Mouse (Mus musculus): ENCODE data around the gene Agpat2. TPM values are rescaled to one million over a fixed set of nuclear protein-coding genes. Genes with fewer than 3 reads are reported as not detected.

Gene Agpat2
- total RNA-seq, 2 experiments from 2014 or later, result 12.1 to 19.0 TPM

GRCm38 (mm10) chr2:26578369-26578768, 25.8 kb downstream of the Agpat2 start:
- no peak for DNase-seq (ENCODE audit: low spot score in 2 of 2)

DNA sequence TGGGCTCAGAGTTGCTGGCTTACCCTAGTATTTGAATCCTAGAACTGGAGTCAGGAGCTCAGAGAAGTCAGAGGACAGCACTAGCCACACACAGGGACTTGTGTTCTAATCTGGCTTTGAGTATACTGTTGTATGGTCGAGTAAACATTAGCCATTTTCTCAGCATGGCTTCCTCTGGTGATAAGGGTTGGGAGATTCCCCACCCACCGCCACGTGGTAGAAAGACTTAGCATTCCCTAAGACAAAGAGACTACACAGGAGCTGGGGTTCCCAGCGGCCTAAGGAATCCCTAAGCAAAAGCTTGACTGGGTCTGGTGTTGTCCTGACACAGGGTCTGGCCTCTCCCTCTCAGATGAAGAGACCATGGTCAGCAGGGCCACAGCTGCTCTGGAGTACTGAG, 27.8 kb downstream of the Agpat2 start:
- no peak for DNase-seq (ENCODE audit: low spot score in 2 of 2)

DNA sequence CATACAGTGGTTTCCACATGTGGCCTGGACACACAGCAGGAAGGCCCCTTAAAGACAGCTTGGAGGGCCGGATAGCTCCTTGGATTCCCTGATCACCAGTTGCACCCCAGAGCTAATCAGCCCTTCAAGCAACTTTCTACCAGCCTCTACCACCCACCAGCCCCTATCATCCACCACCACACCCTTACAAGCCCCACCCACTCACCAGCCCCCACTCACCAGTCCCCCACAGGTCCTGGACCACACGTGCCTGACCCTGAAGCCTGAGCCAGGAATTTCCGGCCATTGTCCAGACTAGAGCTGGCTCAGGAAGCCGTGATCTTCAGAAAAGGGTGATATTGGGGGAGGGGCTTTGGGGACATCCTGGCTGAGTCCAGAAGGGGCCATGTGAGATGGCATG, 28.4 kb downstream of the Agpat2 start:
- no peak for DNase-seq (ENCODE audit: low spot score in 2 of 2)

GRCm38 (mm10) chr2:26575378-26575777, 28.8 kb downstream of the Agpat2 start:
- DNase-seq (ENCODE audit: low spot score in 2 of 2), result no peak

- DNase-seq (ENCODE audit: low spot score in 2 of 2), result no peak
Observed at GRCm38 (mm10) chr2:26574862-26575261, 29.4 kb downstream of the Agpat2 start.

- DNase-seq (ENCODE audit: low spot score in 2 of 2), result no peak
Observed at GRCm38 (mm10) chr2:26573807-26574206, 30.4 kb downstream of the Agpat2 start.

GRCm38 (mm10) chr2:26573396-26573795, 30.8 kb downstream of the Agpat2 start:
- DNase-seq (ENCODE audit: low spot score in 2 of 2), result peak in 1 of 2 experiments; percentile 64

- DNase-seq (ENCODE audit: low spot score in 2 of 2), result no peak
Observed at GRCm38 (mm10) chr2:26571826-26572225, 32.4 kb downstream of the Agpat2 start.

DNA sequence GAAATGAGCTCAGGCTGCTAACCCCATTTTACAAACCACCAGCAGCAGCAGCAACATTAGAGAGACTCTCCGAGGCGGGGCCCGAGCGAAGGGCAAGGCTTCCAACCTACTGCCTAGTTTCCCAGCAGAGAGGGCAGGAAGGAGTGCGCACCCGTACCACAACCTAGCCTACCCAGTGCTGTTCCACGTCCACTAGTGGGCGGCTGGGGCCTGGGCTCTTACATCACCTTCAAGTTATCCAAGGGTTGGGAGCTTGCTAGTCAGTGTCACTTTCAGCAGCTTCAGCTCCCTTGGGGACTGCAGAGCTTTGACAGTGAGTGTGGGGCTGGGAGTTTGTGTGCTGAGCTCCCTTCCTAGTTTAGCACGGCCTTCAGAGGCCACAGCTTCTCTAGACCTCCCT, 32.8 kb downstream of the Agpat2 start:
- DNase-seq (ENCODE audit: low spot score in 2 of 2), result no peak

- DNase-seq (ENCODE audit: low spot score in 2 of 2), result peak in 1 of 2 experiments; percentile 65
Observed at GRCm38 (mm10) chr2:26570034-26570433, 34.2 kb downstream of the Agpat2 start.

GRCm38 (mm10) chr2:26566221-26566620, 38.0 kb downstream of the Agpat2 start:
- peak in 1 of 2 experiments; percentile 61 for DNase-seq (ENCODE audit: low spot score in 2 of 2)

- peak in 1 of 2 experiments; percentile 10 for DNase-seq (ENCODE audit: low spot score in 2 of 2)
Observed at GRCm38 (mm10) chr2:26561351-26562016, 42.7 kb downstream of the Agpat2 start.

GRCm38 (mm10) chr2:26560506-26560905, 43.7 kb downstream of the Agpat2 start:
- peak in 1 of 2 experiments; percentile 11 for DNase-seq (ENCODE audit: low spot score in 2 of 2)

DNA sequence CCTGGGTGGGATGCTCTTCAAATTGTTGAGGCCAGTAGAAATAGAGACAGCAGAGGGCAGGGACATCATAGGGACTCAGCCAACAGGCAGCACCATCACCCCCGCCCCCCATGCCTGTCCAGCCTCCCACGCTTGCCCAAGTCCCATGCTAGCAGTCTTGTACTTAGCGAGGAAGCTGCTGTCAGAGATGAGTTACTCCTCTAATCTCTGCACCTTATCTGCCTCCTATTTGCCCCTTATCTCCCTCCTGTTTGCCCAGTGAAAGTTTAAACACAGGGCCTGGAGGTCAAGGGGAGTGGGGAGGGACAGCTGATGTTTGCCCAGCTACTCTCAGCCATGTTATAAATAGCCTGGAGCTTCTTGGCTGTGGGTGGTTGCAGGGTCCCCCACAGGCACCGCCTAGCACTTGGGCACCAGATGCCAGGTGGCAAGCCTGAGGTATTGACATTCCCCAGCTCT, 47.7 kb downstream of the Agpat2 start:
- peak in 1 of 2 experiments; percentile 15 for DNase-seq (ENCODE audit: low spot score in 2 of 2)

DNA sequence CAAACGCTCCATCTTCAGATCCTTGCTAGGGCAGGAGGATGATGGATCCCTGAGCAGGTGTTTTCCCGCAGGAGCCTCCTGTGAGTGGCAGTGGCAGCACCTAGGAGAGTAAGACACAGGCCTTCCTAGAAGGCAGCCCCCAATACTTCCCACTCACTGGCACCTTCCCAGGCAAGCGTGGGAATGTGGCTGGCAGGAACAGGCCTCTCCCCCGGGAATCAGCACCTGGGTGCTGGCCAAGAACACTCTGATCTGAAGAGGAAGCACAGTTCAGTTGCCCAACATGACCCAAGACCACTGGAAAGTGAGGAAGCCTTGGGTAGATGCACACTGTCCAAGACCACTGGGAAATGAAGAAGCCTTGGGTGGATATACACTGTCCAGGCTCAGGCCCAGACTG, 49.1 kb downstream of the Agpat2 start:
- DNase-seq (ENCODE audit: low spot score in 2 of 2), result no peak

DNA sequence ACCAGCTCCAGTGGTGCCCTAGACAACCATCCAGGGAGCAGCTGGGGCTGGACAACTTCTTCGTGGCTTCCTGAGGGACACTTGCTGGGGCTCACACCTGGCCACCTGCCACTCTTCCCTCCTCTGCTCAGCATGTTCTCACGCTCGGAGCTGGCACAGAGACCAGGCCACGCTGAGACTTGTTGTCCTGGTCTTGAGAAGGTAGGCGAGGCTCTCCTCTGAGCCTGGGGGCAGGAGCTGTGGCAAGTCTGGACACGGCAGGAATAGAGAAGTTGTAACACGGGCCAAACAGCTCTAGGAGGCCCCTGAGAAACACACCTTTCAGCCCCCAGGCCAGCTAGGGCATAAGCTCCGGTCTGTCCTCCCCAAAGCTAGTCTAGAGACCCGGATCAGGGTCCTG, 50.3 kb downstream of the Agpat2 start:
- DNase-seq (ENCODE audit: low spot score in 2 of 2), result no peak

DNA sequence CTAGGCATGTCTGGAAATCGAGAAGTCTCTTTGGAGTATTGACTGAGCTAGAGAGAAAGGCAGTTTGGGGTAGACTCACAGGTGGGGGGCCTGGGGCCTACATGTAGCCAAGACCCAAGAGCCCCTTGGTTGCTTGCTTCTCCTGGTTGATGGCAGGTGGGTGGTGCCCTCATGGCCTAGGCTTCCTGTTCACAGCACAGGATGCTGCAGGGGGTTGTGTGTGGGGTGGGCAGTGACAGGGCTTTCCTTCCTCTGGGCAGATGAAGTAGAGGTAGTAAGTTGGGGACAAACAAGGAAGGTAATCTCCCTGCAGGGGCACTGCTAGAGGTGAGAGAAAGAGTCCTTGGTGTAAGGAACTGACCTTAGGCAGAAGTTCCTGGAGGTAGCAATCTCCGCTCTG, 52.2 kb downstream of the Agpat2 start:
- DNase-seq (ENCODE audit: low spot score in 2 of 2), result no peak

DNA sequence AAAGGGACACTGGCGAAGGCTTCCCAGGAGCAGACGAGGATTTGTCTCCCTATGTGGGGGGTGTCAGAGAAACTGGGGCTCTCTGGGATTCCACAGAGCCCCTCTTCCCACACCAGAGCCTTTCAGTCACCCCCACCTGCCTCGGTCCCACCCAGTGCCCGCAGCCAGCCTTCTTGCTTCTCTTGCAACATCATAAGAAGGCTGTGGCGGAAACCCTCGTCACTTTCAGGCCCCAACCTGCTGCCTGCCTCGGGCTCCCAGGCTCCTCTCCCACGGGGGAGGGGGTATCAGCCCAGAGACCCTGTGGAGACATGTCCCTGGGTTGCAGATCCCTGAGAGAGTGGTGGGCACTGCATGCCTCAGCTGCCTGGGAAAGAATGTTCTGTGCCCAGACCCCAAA, 52.8 kb downstream of the Agpat2 start:
- no peak for DNase-seq (ENCODE audit: low spot score in 2 of 2)

DNA sequence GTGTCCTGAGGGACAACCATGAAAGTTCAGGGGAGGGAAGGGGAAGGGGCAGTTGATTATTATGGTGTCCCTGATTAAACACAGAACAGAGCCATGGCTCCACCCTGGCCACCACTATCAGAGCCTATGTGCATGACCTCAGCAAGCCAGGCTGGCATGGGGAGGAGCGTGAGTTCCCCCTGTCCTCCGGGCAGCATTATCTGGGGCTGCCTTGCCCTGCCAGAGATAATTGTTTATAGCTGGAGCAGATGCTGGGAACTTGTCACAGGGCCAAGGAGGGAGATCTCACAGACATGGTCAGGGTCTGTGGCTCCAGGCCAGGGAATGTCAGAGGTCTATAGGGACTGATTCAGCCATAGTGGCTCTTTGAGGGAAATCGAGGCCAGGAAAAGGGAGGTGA, 53.4 kb downstream of the Agpat2 start:
- DNase-seq (ENCODE audit: low spot score in 2 of 2), result no peak

DNA sequence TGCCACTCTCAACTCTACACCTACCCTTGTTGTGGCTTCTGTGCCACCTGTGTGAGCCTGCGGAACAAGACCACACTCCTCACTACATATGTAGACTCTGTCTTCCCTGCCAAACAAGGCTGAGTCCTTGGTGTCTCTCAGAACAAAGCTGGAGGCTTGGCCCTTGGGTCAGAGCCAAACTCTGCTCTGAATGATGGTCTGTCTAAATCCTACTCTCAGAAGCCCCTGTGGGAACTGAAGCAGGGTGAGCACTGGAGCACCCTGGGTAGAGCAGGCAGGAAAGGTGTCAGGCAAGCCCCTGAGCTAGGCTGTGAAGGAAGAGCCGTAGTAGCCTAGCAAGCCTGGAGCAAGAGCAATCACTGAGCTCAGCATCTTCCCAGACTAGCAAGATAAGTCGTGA, 54.0 kb downstream of the Agpat2 start:
- DNase-seq (ENCODE audit: low spot score in 2 of 2), result no peak

DNA sequence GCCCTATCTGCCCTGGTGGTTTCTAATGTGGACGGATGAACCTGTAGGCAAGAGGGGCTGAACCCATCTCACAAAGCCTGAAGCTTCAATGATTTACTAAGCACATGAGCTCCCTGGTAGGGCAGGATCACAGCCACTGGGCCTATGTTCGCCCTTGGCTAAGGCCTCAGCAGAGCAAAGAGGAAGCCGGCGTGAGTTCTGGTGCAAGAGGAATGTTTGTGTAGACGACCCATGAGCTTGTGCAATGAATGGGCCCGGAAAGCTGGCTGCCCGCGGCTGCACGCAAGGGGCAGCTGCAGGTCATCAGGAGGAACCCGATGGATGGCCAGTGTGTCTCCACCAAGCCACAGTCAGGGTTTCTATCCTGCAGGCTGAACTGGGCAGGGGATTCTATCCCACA, 54.4 kb downstream of the Agpat2 start:
- no peak for DNase-seq (ENCODE audit: low spot score in 2 of 2)

DNA sequence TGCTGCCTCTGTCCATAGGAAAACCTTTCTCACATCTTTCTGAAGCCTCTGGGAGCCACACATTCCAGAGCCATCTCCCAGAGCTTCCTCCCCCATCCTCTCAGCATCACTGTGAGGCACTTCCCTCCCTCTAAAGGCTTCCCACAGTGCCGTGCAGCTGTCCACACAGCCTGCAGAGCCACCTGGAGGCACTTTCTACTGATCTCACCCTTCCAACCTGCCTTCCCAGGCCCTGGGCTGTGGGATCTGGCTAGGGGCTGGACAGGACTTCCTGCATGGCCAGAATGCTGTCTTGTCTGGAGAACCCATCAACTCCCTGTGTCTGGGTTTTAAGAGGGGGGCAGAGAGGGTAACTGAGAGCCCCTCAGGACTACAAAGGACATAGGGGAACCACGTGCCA, 56.7 kb downstream of the Agpat2 start:
- DNase-seq (ENCODE audit: low spot score in 2 of 2), result no peak

- peak in 1 of 2 experiments; percentile 11 for DNase-seq (ENCODE audit: low spot score in 2 of 2)
Observed at GRCm38 (mm10) chr2:26544265-26544664, 60.0 kb downstream of the Agpat2 start.
